Mouse (Mus musculus): ENCODE results near the gene Adrm1. TPM values are rescaled to one million over a fixed set of nuclear protein-coding genes. Genes with fewer than 3 reads are reported as not detected.
A peak's percentile ranks its signal among the peaks of the same experiment; 100 is the strongest.

Gene Adrm1
- polyA plus RNA-seq, 1 experiment from 2014 or later, result 102 TPM

DNA sequence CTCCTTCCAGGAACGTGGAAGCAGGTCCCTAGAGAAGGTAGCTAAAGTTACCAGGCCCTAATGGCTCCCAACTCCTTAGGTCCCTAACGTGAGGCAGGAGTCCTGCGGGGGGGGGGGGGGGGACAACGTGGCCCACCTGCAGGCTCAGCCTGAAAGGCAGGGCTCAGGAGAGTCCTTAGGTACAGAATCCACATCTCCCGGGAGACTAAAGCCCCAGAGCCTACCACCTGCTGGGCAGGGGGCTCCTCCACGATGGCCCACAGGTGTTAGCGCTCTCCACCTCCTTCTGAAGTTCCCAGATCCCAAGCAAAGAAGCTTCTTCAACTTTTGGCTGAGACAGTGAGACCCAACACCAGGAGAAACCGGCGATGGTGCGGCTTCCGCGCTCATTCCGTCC lies 53.4 kb downstream of the Adrm1 start:
- Histone ChIP-seq H3K36me3 (ENCODE audit: control insufficient read depth, insufficient read depth, low read length) (peaks cover 5% of the 10 kb centered on the region; the same call in 1 of the 2 replicates), H3K4me1 (ENCODE audit: control insufficient read depth in 2 of 2, insufficient read depth in 2 of 2, low read length in 2 of 2) (peaks cover 34 to 47% of the 10 kb centered on the region in 2 experiments), H3K27ac (replicated peaks in 1 of 2; ENCODE audit: control insufficient read depth in 1 of 2, insufficient read depth in 1 of 2, low read depth in 2 of 2, low read length in 2 of 2) (no peak overlapping the region), H3K4me2 (ENCODE audit: low read length) (peak overlapping the region; percentile 98), H3K9ac (ENCODE audit: low read length) (peak overlapping the region; percentile 79), H3K4me3 (ENCODE audit: control insufficient read depth in 1 of 2, insufficient read depth in 1 of 2, low read depth in 1 of 2, low read length in 2 of 2) (peak overlapping the region; percentile 62 to 71), H3K27me3 (ENCODE audit: control insufficient read depth, insufficient read depth, low read length) (no peaks in the 10 kb centered on the region; the same call in 1 of the 2 replicates), H3K9me3 (ENCODE audit: control insufficient read depth, low read length) (no peaks in the 10 kb centered on the region)
- ATAC-seq (ENCODE audit: insufficient number of reproducible peaks, insufficient read depth, low FRiP score, low read depth), result no peak
- WGBS, result 5% methylated on average over 12 of the region's 13 CpGs

- Histone ChIP-seq H3K4me2 (ENCODE audit: low read length) (peak overlapping the region; percentile 98), H3K36me3 (ENCODE audit: control insufficient read depth, insufficient read depth, low read length) (peaks cover 3% of the 10 kb centered on the region; the same call in 1 of the 2 replicates), H3K27me3 (ENCODE audit: control insufficient read depth, insufficient read depth, low read length) (no peaks in the 10 kb centered on the region; the same call in 1 of the 2 replicates), H3K4me1 (ENCODE audit: control insufficient read depth in 2 of 2, insufficient read depth in 2 of 2, low read length in 2 of 2) (peaks cover 35 to 47% of the 10 kb centered on the region in 2 experiments), H3K4me3 (ENCODE audit: control insufficient read depth in 1 of 2, insufficient read depth in 1 of 2, low read depth in 1 of 2, low read length in 2 of 2) (peak overlapping the region; percentile 62 to 71), H3K27ac (replicated peaks in 1 of 2; ENCODE audit: control insufficient read depth in 1 of 2, insufficient read depth in 1 of 2, low read depth in 2 of 2, low read length in 2 of 2) (peak overlapping the region in 1 of 2 experiments; percentile 72; a peak in 2 of 4 replicates), H3K9me3 (ENCODE audit: control insufficient read depth, low read length) (no peaks in the 10 kb centered on the region), H3K9ac (ENCODE audit: low read length) (peak overlapping the region; percentile 79)
- ATAC-seq (ENCODE audit: insufficient number of reproducible peaks, insufficient read depth, low FRiP score, low read depth), result peak; percentile 6
- 2% methylated on average over 55 of the region's 55 CpGs for WGBS
Observed at GRCm38 (mm10) chr2:180225044-180225761, 53.9 kb downstream of the Adrm1 start.

Small RNA genes within 50 kb of the gene (microRNA-seq; reads per million reads assigned to microRNA genes)
- gene Mir7005, result not detected

Other genes starting within 250 kb of the Adrm1 start
- gene Taf4, start 194.8 kb upstream of the Adrm1 start, polyA plus RNA-seq (2014; fragmentation: Nextera tagmentation; extraction: Ambion mirVana), result 3.3 and 3.4 TPM in 2 replicates
- gene Lsm14b, start 146.5 kb upstream of the Adrm1 start, polyA plus RNA-seq (2014; fragmentation: Nextera tagmentation; extraction: Ambion mirVana), result 4.8 and 5.3 TPM in 2 replicates
- 410 and 434 TPM in 2 replicates for gene Psma7, start 129.1 kb upstream of the Adrm1 start, polyA plus RNA-seq (2014; fragmentation: Nextera tagmentation; extraction: Ambion mirVana)
- 3.6 and 3.9 TPM in 2 replicates for gene Ss18l1, start 129.0 kb upstream of the Adrm1 start, polyA plus RNA-seq (2014; fragmentation: Nextera tagmentation; extraction: Ambion mirVana)
- 24.9 and 27.9 TPM in 2 replicates for gene Mtg2, start 100.9 kb upstream of the Adrm1 start, polyA plus RNA-seq (2014; fragmentation: Nextera tagmentation; extraction: Ambion mirVana)
- gene Hrh3, start 67.0 kb upstream of the Adrm1 start, polyA plus RNA-seq (2014; fragmentation: Nextera tagmentation; extraction: Ambion mirVana), result not detected in 2 replicates
- 38.0 and 40.5 TPM in 2 replicates for gene Osbpl2, start 52.2 kb upstream of the Adrm1 start, polyA plus RNA-seq (2014; fragmentation: Nextera tagmentation; extraction: Ambion mirVana)
- 30.5 and 32.7 TPM in 2 replicates for gene Lama5, start 54.4 kb downstream of the Adrm1 start, polyA plus RNA-seq (2014; fragmentation: Nextera tagmentation; extraction: Ambion mirVana)
- gene Rps21, start 85.9 kb downstream of the Adrm1 start, polyA plus RNA-seq (2014; fragmentation: Nextera tagmentation; extraction: Ambion mirVana), result 386 and 447 TPM in 2 replicates
- 15.1 and 16.1 TPM in 2 replicates for gene Cables2, start 102.0 kb downstream of the Adrm1 start, polyA plus RNA-seq (2014; fragmentation: Nextera tagmentation; extraction: Ambion mirVana)
- gene Rbbp8nl, start 118.4 kb downstream of the Adrm1 start, polyA plus RNA-seq (2014; fragmentation: Nextera tagmentation; extraction: Ambion mirVana), result not detected in 2 replicates
- gene Gata5, start 163.2 kb downstream of the Adrm1 start, polyA plus RNA-seq (2014; fragmentation: Nextera tagmentation; extraction: Ambion mirVana), result 7.3 and 9.7 TPM in 2 replicates

All from heart, embryonic 14.5 days (tissue).